Mouse (Mus musculus): Measurements from ENCODE around the gene Eef1a1.
A peak's percentile ranks its signal among the peaks of the same experiment; 100 is the strongest.

- TF ChIP-seq POLR2A (IDR thresholded peaks at IDR 0.05; ENCODE audit: borderline replicate concordance, extremely low read depth, low read depth, low read length) (peak; percentile 67; the same call in 1 of the 2 replicates), CTCF (IDR thresholded peaks at IDR 0.05; ENCODE audit: insufficient read depth, low read length) (no peak)
Measured at GRCm38 (mm10) chr9:78488890-78489420, at the start of gene Eef1a1.

All from lung, adult 2 months (tissue).